Mouse (Mus musculus) monocyte, adult 2 months (primary cell): ENCODE data around the gene Thrsp.
A peak's percentile ranks its signal among the peaks of the same experiment; 100 is the strongest.

ENCODE experiments used
- DNase-seq, 2 experiments: peaks; one replicate each; pipeline ENCODE4 v3.0.0; 2022; ENCODE audit warnings: low spot score in 2 of 2, low read depth in 1 of 2

Gene Thrsp

DNA sequence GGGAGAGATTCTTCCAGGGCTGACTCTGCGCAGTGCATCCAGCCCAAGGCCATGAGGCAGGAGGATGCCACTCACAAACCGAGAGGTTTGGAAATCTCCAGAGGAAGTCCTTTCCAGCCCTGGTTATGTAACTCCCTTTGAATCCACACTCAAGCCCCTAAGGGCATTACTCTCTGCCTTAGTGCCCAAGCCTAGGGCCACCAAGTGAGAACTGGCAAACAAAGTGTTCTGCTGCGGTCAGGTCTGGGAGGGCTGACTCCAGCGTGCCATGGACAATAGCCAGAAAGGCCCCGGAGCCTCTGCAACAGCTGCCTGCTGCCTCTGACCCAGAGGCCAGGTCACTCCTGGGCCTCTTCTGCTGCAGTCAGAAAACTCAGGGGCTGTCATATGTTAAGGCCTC lies 1.2 kb upstream of the Thrsp start:
- DNase-seq, result no peak

DNA sequence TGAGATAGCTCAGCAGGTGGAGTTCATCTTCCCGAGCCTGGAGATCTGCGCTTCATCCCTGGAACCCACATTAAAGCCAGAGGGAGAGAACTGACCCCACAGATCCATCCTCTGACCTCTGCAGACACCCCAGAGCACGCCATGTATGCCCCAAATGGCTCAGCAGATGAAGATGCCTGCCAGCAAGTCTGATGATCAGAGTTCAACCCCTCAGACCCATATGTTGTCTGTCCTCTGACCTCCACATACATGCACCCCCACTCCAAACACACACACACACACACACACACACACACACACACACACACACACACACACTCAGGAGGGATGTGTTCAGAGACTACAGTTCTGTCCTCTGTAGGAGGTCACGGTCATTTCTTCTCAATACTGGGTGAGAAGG lies 1.1 kb downstream of the Thrsp start:
- no peak for DNase-seq

DNA sequence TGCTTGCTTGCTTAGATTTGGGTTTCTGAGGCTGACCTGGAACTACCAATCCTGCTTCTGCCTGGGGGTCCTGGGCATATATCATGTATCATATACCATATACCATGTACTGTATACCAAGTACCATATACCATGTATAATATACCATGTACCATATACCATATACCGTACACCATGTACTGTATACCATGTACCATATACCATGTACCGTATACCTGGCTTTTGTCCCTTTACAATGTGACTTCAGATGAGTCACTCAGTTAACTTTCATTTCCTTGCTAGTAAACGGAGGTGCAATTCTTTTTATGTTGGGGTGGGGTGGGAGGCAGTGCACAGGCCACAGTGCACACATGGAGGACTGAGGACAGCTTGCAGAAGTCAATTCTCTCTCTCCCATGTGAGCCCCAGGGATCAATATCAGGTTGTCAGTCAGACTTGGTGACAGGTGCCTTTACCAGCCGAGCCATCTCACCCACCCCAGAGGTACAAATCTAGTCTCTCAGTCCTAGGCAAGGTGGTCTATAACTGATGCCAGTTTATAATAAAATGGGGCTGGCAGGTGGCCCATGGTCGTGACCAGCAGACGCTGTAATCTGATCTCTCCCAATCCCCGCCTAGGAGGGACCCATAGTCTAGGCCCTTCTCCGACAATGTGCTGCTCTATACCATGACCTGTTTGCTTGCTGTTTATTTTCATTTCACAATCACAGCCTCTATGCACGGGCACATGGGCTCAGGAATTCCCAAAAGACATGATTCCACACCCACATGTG lies 2.4 kb downstream of the Thrsp start:
- no peak for DNase-seq

DNA sequence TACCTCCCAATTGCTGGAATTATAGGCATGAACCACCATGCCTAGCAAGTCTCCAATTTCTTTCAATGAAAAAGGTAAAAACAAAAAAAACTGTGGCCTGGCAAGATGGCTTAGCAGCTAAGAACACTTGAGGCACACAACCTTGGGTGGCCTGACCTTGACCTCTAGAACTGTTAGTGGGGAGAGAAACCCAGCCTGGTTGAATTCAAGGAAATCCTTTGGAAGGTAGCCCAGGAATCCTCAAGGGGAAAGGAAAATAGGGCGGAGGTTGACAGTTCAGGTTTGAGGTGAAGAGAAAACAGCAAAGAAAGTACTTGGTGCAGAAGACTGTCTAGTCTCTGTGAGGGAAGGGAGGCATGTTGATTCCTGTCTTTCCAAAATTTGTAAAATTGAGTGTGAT lies 3.1 kb downstream of the Thrsp start:
- no peak for DNase-seq

DNA sequence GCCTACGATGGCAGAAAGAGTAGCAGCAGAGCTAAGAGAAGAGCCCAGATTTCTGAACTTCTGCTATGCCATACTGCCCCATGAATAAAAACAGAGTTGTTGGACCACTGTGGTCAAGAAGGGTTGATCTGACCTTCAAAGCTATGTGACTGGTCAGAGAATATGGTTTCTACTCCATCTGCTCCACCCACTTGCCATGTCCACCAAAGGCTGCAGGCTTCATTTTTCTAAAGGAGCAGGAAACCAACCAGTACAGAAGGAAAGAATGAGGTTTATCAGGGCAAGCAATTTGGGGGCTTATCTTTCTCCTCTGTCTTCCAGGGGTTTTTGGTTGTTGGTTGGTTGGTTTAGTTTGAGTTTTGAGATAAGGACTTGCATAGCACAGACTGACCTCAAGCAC lies 3.5 kb downstream of the Thrsp start:
- no peak for DNase-seq

DNA sequence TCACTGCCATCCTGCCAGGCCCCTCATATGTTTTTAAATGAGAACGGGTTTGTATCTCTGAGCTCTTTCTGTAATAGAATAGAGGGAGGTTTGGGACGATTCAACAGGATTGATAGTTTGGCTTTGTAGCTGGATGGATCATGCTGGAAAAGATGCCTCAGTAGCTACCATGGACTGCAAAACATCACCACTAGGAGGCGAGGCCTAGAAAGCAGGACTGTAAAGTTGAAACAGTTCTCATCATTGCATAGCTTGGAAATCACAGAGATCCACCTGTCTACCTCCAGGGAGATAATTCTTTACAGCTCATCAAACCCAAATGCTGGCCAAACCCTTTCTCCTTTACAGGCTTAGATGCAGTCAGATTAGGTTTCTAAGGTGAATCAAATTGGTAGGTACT lies 6.0 kb downstream of the Thrsp start:
- DNase-seq, result no peak

DNA sequence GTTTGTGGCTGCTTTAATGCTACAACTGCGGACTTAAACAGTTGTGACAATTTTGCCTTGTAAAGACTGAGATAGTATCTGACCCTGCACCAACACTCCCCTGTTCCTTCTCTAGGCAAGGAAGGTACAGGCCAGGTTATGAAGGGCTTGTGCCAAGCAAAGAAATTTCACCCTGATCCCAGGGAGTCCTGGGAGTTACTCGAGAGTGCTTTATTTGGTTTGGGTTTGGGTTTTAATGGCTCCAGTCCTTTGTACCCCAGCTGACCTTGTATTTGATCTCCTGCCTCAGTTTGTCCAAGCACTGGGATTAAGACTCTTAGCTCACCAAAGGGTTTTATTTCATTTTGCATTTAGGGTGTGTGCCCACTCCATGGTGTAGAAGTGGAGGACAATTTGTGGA lies 6.4 kb downstream of the Thrsp start:
- DNase-seq, result no peak

DNA sequence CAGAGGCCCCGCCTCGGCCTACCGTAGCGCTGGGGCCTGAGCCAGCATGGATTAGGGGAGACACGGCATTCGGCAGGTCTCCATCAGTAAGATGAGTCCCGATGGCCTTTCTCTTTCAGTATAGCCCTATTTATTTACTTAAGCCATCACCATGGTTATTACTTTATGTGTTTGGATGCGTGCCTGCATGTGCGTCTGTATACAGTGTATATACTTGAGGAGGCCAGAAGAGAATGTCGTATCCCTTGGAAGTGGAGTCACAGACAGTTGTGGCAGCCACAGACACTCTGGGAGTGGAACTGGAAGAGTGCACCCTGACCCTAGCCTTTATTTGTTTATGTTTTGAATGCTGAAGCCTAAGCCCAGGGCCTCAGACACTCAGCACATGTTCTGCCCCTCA lies 10.4 kb downstream of the Thrsp start:
- DNase-seq, result no peak

DNA sequence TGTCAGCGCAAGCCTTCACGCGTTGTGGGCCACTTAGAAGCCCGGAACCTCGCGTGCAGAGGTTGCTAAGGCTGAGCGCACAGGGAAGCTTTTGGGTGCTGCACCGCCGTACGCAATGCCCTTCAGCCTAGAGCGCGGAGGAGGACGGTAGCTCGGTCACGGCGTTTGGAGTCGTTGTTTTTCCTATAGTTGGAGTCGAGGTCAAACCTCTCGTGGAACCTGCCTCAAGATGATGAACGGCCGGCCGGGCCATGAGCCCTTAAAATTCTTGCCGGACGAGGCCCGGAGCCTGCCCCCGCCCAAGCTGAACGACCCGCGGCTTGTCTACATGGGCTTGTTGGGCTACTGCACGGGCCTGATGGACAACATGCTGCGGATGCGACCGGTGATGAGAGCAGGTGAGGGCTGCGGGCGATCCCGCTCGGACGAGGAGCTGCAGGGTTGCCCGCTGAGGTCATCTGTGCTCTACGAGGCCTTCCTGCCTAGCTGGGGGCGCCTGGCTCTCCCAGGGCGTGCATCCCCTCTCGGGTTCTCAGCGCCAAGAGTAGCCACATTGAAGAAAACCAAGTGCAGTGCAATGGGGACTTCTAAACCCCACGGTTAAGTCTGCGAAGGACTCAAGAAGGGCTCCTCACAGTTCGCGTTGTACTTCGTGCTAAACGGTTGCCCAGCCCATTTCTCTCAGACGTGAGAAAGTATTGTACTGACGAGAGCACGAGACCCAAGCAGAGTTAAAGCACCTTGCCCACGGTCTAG lies 17.4 kb downstream of the Thrsp start, which contains the start of gene Ndufc2:
Gene Ndufc2 (plus strand): TSS at position 44 of the 756 bp plus-strand sequence.
- peak; percentile 24 to 50 for DNase-seq

DNA sequence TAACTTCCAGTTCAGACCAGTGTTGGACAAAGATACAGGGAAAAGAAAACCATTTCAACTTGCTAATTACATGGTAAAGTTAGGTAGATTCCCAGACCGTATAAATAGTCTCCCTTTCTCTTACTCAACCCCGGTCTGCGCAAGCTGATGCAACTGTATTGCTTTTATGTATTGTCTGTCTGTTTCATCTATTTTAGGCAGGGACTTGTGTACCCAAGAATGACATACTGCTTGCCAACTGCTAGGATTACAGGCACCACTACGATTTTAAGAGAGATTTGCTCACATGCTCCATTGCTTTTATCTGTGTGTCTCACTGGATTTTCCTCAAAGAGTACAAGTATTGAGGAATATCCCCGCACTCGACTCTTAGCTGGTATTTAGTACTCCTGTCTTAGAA lies 18.6 kb downstream of the Thrsp start:
- DNase-seq, result no peak

DNA sequence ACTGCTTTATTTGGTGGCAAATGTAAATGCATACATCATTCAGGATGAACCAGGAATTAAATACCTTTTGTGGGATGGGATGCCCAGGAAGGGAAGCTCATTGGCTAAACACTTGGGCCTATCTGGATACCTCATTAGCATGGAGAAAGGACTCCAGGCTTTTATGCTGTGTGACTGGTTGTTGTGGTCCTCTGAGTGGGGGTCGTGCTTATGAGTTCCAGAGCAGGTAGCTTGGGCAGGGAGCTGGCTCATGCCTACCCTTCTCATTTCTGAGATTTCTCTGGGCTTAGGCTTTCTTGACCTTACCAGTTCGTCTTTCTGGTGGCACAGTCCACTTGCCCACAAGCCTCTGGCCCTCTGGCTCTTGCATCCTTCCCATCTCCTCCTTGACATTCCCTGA lies 23.2 kb downstream of the Thrsp start:
- no peak for DNase-seq

DNA sequence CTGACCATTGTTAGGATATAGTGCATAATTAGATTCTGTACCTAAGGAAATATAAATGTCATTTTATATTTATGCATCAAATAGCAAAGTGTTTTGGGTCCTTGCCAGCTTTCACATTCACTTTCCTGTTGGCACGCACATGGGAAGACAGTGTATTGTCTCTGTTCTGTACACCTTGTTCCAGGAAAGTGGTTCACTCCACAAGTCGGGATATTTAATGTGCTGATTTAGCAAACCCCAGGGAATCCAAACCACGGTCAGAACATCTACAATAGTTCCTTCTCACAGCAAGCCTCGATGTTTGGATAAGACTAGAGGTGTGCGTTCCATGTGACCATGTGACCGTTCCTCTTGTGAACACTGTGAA lies 25.5 kb downstream of the Thrsp start:
- DNase-seq, result no peak

DNA sequence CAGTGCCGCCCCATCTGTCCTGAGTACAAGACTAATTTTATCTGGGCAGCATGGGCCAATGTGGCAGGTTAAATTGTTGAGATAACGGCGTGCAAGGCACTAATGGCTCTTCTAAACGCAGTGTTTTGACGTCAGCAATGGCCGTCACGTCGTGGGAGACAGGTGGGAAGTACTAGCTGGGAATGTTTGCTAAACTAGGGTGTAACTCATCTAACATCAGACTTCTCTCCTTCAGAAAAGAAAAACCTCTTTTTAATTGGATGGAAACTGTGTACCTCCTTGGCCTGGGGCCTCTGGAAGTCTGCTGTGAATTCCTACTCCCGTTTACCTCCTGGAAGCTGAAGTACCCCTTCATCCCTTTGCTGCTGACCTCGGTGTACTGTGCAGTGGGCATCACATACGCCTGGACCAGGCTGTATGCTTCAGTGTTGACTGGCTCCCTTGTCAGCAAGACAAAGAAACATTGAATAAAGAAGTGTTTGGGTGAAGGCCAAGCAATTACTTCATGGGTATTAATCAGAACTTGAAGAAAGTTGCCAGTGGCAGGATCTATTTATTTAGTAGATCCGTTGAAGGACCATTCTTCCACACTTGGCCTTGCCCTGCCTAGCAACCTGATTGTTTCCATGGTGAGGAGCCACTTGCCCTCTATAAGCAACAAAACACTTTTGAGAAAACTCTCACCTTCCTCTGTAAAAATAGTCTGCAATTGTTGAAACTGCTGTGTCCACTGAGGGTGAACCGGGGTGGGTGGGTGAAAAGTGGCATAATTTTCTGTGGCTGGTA lies 26.0 kb downstream of the Thrsp start:
- no peak for DNase-seq

DNA sequence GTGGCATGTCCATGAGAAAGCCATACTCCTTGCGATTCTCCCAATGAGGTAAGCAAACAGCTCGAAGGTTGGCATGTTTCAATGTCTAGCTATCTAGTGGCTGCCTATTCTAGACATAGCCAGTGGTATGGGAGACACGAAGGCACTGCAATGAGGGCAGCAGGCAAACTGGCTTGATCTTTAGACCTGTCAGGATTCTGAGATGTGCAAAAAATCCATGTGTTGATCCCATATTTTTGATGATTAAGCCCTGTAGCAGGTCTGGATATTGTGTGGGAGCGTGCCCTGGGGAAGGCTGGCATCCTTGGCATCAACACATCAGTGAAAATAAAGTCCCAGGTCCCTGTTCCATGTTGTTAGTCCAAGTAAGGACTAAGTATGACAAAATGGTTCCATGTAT lies 29.0 kb downstream of the Thrsp start:
- no peak for DNase-seq

DNA sequence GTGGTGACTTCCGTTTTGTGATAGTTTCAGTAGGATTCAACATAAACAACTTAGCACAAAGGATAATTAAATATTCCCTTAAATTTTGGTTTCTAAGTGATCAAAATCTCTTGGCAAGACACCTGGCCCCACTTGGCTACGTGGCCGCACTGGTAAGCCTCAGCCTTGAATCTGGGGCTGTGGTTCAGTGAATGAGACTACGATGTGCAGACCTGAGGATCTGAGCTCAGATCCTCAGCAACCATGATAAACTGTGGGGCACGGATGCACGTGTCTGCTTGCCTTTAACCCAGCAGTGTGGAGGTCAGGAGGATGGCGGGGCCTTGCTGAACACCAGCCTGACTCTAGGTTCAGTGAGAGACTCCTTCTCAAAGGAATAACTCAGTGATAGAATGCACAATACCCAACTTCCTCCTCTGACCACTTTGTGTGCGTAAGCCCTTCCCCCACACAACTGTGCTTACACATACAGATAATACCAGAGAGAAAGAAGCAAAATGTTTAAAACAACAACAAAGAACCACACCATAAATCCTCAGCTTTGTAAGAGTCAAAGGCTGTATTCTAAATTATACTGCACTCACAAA lies 29.9 kb downstream of the Thrsp start:
- DNase-seq, result no peak

DNA sequence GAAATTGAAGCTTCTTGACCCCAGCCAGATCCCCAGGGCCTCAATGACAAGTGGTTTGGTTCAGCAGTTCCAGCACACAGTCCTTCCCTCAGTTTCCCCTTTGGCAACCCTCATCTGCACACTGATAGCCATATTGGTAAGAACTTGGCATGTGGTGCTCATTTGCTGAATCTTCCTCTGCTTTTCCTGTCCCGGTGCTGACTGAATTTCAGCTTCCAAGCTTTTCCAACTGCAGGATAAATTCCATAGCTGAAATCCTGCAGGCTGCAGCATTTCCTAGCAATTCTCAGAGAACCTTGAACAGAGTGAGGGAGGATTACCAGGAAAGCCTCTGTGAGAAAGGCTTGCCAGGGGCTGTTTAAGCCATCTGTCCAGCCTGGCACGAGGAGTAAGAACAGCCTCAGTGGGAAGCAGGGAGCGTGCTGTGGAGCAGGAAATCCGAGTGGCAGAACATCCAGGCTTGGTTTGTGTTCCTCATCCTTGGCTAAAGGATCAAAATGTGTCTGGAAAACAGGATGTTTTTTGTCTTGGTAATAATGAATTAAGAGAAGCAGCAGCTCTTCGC lies 30.6 kb downstream of the Thrsp start:
- DNase-seq, result no peak

DNA sequence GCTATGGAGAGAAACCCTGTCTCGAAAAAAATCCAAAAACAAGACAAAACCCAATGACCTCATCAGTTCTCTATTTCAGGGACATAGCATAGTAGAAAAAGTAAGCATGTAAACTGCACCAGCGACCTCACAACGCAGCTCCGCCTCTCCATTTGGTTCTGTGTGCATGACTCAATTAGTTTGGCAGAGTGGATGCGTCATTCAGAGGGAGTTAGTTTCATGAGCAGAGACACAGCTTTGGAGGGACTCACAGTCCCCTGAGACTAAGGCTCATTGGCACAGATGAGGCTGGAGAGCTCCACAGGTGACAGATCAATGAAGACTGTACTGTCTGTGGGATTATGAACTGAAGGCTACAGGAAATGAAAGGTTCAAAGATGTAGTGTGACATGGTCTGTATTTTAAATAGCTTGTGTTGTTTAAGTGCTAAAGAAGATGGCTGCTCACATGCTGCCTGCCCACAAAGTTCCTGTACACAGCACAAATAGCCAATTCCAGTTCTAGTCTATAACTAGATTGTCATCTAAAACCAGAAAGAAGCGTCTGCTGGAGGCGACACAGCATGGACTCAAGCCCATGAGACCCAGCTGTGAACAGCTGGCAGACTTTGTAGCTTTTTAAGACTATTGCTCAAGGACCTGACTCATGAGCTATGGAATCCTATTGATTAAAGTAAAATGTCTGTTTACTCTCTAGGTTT lies 31.3 kb downstream of the Thrsp start:
- no peak for DNase-seq

DNA sequence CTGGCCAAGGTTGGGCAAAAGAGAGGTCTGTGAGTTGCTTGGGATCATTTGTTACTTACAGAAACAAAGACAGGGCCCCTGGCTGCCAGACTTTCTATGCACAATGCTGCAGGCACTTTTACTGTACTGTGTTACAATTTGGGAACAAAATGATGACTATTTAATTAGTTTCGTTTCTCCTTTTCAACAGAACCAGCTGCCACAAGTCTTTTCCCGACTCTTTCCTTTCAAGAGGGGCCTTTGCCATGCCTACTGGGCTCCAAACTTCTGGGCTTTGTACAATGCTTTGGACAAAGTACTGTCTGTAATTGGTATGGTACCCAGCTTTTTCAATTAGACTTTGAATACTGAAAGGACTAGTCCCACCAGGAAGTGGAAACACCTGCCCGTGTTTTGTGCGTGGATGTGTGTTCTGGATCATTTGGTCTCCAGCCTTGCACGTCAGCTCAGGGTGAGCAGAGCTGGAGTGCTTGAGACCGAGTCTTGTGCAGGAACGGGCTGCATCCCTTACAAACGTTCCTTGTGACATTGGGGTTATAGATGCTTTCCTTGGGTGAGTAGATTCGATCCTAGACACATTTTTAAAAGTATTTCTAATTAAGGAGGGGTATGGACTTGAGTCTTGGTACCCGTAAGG lies 33.9 kb downstream of the Thrsp start:
- DNase-seq, result no peak

DNA sequence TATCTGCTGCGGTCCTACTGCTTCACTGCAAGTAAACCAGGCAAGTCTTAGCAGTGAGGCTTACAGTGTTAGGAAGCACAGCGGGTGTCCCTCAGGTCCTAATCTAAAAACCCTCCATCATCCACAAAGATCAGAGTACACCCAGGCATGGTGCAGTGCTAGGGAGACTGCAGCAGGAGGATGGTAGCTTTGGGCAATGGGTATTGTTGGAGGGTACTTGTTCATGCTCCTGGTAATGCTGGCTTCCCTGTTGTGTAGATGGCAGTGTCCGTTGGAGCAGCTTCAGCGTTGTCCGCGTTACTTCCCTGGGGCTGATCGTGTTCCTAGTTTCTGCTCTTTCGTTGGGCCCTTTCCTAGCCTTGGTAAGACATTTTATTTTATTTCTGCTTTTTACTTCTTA lies 34.9 kb downstream of the Thrsp start:
- no peak for DNase-seq

DNA sequence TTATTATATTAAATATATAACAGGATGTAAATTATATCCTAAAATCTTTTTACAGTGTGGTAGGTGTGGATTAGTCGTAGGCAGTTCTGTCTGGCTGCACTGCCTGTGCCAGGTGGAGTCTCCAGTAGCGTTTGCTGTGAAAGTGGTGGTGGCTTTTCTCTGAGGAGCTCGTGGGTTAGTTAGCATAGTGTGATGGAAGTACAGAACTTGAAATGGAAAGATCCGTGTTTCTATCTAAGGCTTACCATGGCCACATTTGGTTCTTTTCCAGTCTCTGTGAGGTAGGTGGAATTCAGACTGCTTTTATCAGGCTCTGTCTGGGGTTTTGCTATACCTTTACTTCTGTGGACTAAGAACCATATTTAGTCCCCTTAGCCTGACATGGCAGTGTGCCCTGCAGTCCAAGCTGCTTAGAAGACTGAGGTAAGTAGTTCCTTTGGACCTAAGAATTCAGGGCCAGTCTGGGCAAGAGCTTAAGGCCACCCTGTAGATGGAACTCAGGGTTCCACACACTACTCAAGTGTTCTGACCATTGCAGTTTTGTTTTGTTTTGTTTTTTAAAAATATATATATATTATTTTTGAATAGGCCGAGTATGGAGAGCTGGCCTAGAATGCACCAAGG lies 36.9 kb downstream of the Thrsp start:
- no peak for DNase-seq
